Mouse (Mus musculus) erythroblast, embryonic 14.5 days (primary cell): ENCODE results near the gene Frmd4a.

Source experiments
- GATA1 ChIP-seq: IDR thresholded peaks from 2 replicates; pipeline ENCODE4 v1.6.1; 2012; ENCODE audit warnings: low read length, inconsistent platforms, mixed read lengths
- TAL1 ChIP-seq: IDR thresholded peaks from 3 replicates; pipeline ENCODE4 v1.6.1; 2012; ENCODE audit warnings: low read length, inconsistent platforms, mixed read lengths

DNA sequence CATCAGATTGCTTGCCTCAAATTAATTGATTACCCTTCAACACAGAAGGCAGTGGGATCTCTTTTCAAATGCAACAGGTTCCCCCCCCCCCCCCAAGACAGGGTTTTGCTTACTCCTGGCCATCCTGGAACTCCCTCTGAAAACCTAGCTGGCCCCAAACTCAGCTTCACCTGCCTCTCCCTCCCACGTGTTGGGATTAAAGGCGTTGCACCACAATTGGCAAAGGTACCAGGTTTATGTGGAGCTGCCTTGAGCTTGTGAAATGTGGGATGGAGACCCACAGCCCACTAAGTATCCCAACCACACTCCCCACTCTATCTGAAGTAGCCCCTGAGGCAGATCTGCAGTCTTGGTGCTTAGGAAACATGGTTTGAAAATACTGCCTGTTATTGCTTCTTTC is 565.4 kb downstream of the Frmd4a start:
- TF ChIP-seq GATA1 (no peak), TAL1 (no peak)
